Mouse (Mus musculus): ENCODE measurements around the gene Syt16.

The Syt16 gene

DNA sequence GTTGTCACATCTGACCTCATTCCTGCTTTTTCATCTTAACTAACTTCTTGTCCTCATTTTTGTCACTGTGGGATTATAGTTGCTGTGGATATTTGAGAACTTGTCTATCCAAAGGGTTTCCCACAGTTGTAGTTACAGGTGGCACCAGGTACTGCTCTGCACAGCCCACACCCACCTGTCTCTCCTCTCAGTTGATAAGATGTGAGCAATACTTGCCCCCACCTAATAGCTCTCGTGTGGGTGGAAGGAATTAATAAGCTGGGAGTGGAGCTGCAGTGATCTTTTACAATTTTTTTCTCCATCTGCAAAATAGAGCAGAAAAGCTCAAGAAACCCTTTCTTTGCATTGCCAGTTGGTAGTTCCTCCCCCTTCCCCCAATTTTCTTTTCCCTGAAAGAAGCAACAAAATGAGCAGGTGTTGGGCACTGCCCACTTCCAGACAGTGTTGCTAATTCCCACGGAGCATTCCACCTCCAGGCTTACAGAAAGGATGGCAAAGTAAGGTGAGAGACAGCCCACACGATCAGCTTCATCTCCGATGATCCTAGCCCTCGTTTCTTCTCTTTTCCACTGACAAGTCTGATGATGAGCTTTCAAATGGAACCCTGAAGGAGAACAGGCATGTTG is 218.8 kb downstream of the Syt16 start:
- no peak for DNase-seq (ENCODE audit: low read depth, low spot score)

DNA sequence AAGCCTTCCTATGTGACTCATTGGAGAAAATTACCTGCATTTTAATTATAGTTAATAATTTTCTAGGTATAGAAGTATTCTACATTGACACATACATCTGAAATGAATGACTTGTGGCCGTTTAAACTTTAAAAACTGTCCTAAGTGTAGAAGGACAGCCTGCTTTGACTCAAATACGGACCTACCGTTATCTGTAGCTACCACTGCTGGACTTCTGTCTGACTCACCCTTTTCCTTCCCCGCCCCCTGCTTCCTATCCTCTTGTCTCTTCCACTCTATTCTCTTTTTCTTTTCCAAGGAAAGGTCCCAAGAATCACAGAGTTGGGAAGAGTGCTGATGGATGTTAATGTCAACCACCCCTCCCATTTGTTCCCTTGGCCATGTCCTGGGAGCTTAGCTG is 222.4 kb downstream of the Syt16 start:
- no peak for DNase-seq (ENCODE audit: low read depth, low spot score)

DNA sequence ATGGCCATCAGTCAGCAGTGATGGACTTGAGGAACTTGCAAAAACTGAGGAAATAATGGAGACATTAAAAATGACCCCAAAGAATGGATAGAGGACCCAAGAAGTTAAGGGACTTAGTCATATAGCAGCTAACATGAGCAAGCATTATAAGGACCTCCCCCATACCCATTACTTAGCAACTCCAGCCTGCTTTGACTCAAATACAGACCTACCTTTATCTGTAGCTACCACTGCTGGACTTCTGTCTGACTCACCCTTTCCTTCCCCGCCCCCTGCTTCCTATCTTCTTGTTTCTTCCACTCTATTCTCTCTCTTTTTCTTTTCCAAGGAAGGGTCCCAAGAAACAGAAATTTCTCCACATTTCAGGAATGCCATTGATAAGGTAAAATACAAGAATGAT is 223.2 kb downstream of the Syt16 start:
- no peak for DNase-seq (ENCODE audit: low read depth, low spot score)

DNA sequence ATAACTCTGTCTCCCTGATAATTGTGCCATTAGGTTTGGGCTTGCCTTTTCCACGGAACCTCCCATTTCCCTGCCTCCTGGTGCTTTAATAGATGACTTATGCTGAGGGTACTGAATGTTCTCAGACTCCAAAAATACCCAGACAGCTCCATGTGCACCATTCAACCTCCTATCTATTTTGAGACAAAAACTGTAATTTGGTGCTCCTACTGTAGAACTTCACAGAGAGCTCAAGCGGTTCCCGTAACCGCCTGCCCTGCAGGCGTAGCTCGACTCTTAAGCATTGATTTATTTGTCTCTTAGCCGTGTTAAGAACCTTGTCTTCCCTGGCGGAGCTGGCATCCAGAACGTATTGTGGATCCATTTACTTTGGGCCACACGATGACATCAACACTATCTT is 233.3 kb downstream of the Syt16 start:
- DNase-seq (ENCODE audit: low read depth, low spot score) = no peak

DNA sequence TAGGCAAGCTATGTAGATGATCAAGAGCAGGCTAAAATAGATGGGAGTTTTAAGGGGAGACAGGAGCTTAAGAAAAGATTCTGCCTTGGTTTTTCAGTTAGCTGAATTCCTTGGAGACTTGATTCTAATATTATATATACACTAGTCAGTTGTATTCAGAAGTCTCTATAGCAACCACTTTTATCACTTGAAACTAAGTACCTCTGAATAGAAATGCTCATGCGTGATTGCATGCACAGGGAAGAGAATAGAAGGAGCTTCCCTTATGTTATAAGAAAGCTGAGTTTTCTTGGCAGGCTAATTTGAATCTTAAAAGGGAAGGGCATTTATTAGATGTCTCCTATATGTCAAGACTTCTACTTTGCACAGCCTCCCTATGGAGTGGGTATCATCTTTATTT is 235.4 kb downstream of the Syt16 start:
- DNase-seq (ENCODE audit: low read depth, low spot score) = no peak

DNA sequence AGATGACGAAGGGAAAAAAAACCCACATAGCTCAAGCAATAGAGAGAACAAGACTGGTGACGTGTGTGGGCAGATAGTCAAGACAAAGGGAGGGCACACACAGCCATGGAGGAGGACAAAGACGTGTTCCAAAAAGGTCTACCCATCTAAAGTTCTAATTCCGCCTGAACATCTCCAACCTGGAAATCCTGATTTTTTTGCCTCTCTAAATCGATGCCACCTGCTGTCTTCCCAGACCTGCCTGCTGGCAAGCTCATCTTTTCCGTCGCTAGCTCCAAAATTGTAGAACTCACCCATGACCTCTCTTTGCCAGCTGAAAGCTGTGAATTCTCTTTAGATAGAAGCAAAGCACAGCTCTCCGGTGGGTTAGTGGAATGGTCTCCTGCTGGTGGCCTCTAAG is 238.7 kb downstream of the Syt16 start:
- DNase-seq (ENCODE audit: low read depth, low spot score) = no peak

DNA sequence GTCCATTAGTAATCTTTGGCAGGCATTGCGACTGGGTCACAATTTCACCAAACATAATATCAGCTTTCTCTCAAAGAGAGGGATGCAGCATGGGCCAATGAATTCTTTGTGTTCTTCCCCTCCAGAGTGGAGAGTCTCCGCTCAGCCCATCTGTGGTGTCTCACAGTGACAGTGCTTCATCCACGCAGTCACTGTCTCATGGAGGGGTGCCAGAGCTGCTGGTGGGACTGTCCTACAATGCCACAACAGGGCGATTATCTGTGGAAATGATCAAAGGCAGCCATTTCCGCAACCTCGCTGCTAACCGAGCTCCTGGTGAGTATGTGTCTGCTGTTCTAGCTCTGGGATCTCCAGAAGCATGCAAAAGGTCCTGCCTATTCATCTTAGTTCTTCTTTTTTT is 240.6 kb downstream of the Syt16 start:
- no peak for DNase-seq (ENCODE audit: low read depth, low spot score)

DNA sequence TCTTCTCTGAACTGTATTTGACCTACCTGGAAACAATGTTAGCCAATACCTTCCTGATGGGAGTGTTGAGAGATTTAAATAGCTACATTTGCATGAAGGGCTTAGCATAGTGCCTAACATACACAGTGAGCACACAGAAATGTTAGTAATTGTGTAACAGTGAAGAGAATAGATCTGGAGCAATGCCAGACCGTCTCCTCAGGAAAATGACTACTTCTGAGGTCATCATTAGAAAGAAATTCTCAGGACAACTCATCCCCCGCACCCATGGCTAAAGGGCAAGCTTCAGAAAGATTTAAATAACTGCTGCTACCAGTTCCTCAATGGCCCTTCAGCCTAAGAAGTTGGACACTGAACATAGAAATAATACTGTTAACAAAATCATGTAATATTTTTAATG is 241.3 kb downstream of the Syt16 start:
- no peak for DNase-seq (ENCODE audit: low read depth, low spot score)

DNA sequence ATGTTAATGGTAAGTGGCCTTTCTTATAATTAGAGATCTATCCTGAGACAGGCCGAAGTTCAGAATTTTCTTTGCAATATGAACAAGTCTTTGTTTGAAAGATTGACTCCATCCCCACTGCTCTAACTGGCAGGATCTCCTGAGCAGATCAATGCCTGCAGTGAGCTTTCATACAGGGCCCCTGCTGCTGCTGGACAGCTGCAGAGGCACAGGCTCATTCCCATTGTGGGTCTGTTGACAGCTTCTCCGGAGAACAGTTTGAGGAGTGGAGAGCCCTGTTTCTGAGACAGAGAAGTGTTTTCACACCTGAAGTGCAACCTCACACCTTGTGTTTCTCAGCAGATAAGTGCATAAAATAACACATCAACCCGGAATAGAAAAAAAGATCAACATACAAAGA is 267.4 kb downstream of the Syt16 start:
- no peak for DNase-seq (ENCODE audit: low read depth, low spot score)

DNA sequence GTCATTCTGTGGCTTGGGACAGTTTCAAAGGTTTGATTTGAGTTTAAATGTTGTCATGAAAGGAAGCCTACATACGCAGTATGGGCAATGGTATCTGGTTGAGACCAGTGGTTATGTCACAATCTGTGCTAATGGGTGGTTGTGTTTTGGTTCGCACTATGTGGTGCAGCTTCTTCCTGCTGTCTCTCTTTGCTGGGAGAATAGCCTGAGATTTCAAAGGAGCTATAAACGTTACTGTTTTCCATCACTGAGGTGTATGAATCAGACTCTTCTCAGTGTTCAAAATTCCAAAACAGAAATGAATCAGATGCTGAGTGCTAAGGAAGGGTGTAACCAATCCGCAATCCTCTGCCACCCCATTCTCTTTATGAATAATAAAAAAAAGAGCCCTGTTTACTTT is 269.6 kb downstream of the Syt16 start:
- DNase-seq (ENCODE audit: low read depth, low spot score) = no peak

DNA sequence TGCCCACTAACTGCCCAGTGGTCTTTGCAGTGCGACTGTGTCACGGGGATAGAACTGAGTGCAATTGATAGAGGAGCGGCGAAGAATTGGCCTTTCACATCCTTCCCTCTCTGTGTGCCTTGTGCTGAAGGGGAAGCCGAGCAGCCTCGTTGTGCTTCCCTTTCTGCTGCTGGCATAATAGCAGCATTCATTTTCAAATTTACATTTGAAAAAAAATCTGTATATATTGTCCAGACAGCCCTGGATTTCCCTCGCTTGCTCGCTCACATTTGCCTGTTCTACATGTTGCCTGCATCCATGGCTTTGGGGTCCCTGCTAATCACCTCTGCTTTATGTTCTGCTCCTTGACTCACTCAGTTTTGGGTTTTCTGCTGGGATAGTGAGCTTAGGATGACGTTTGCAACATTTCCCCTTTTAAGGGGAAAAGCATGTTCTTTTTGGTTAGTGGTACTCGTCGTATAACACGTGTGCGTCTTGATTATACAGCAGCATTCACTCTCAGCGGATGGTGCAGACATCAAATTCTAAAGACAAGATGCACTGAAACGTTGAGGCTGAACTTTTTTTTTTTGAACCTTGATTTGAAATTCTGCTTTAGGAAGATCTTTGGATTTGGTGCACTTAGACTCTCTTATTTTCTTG is 271.3 kb downstream of the Syt16 start:
- DNase-seq (ENCODE audit: low read depth, low spot score) = no peak

DNA sequence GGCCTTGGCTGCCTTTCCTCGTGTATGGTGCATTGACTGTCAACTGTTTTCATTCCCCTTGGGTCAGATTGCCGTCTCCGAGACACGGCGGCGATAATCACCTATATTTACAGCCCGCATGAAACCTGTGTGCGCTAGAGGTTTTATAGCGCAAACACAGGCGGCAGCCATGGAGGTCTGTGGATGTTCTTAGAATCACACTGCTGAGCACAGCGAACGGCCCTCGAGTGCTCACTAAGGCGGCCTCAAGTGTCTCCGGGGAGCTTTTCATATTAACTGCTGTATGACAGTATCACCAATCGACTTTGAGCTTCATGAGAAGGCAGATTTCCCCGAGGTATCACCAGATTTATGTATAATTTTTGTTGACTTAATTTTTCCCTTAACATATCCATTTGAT is 275.1 kb downstream of the Syt16 start:
- no peak for DNase-seq (ENCODE audit: low read depth, low spot score)

DNA sequence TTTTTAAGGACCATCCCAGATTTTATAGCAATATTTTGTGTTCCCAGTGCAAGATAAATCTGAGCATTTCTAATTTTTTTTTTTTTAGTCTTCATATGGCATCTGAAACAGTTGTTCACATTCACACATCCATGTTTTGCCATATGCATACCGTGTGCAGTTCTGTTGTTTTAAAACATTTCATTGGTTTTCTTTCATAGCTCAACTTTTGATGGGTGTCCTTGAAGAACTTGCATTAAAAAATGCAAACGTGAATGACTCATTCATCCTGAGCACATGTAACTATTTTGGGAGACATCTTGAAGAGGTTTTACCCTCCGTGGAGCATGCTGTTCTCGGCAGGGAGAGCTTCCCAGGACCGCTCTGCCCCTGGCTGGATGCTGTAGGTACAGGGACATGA is 279.8 kb downstream of the Syt16 start:
- DNase-seq (ENCODE audit: low read depth, low spot score) = no peak

DNA sequence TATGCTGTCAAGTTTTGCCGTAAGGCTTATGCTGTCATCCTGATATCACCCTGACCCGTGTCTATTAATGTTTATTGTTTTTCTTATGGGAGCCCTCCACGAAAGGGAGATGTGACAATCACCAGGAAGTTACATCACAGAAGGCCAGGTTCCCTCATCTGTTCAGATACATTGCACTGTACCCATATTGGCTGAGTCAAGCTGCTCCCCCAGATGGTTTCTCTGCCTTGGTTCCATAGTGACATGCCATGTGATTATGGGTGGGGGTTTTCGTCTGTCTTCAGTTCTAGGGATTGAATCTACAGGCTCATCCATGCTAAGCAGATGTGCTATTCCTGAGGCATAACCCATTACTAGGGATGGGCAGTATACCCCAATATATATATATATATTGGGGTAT is 283.9 kb downstream of the Syt16 start:
- DNase-seq (ENCODE audit: low read depth, low spot score) = no peak

DNA sequence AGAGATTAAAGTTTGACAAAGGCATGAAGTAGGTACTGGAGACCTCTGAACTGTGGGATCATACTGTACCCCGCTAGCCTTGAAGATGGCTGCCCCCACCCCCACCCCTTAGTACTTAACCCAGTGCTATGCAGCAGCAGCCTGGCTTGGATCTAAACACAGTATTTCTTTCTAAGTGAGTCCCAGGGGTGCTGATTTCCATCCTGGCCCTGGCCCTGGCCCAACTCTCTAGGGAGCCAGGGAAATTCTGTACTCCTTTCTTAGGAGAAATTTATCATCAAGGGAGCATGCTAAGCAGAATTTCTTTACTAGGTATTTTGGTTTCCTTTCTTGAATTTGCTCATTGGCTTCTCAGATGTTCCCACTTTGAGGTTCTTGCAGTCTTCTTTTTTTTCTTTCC is 285.4 kb downstream of the Syt16 start:
- DNase-seq (ENCODE audit: low read depth, low spot score) = no peak

DNA sequence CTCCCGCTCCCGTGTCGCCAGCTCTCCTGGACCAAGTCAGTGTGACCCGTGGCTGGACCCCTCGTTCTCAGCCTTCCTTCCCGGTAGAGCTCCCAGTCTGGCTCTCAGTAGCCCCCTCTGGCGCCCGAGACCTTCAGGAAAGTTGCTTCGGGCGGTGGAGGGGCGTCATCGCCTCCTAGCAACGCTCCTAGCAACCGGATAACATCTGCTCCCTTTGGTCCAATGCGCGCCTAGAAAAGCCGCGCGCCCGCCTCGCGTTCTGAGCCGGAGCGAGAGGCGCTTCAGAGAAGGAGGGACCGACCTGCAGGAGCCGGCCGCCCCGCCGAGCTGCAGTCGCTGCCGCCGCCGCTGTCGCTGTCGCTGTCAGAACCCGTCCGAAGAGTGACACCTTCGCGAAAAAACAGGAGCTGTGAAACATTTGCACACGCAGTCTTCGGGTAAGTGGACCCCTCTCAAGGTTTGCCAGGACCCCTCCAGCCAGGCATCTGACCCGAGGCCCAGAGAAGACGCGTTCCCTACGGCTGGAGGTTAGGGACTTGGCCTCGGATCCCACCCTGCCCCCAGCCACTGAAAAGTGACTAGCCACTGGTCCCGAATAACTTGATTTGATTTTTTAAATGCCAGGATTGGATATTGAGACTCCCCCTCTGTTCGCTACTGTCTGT is 286.7 kb downstream of the Syt16 start:
- DNase-seq (ENCODE audit: low read depth, low spot score) = peak; percentile 95

DNA sequence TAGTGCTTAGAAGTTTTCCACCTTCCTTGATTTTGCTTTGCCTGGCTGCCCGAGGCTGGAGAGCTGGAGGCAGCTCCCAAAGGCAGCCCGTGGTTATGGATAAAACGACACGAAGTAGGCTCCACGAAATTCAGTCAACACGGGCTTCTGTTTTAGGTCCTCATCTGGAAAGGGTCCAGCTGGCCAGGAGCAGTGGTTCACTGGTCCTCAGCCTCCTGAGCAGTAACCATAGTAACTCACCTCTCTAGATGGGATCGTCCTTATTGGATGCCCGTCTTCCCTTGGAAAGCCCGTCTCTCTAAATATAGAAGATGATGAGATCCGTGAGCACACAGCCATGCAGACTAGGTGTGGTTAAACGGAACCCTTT is 287.2 kb downstream of the Syt16 start:
- no peak for DNase-seq (ENCODE audit: low read depth, low spot score)

DNA sequence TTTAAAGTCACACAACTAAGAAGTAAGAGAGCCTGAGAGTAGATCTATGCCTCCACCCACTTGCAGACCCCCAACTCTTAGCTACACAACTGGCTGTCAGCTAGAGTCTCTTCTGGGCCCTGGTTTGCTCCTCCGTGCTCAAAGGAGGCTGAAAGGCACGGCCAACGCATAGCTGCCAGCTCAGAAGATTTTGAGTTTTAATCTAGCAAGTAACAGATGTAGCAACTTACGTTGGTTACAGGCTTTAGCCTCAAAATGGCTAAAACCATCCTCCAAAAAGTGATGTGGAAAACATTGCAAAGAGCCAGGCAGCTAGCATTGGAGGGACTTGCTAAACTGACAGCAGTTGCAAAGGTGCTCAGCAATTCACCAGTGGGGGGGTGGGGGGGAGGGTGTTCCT is 293.5 kb downstream of the Syt16 start:
- no peak for DNase-seq (ENCODE audit: low read depth, low spot score)

DNA sequence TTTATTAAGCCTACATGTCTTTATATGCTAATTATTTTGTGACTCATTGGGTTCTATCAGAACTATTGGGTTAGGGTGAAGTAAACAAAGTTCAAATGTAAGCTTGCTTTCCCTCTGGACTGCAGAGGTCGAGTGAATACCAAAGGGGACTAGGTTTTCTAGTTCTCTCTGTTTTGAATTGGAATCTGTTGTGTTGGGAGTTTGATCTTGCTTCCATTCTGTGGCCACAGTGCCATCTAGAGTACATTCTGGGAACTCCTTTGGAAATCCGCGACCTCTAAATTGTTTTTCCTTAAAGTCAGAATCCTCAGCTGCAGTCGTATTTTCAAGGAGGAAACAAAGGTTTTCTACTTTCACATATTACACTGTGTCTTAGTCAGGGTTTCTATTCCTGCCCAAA is 296.2 kb downstream of the Syt16 start:
- DNase-seq (ENCODE audit: low read depth, low spot score) = peak; percentile 63

DNA sequence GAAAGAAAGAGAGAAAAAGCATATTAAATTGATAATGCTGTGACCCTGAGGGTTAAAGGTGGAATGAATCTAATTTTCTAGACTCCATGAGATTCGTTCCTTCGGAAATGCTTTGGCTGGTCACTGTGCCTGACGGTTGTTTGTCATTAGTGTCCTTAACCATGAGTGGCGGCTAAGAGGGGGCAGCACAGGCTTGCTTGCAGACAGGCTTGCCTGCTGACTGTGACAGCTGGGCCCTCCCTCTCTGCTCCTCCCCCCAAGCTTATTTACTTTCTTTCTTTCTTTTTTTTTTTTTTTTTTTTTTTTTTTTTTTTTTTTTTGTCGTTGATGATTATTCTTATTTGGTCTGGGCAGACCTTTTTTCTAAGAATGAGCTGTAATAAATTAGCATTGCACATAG is 298.9 kb downstream of the Syt16 start:
- no peak for DNase-seq (ENCODE audit: low read depth, low spot score)

DNA sequence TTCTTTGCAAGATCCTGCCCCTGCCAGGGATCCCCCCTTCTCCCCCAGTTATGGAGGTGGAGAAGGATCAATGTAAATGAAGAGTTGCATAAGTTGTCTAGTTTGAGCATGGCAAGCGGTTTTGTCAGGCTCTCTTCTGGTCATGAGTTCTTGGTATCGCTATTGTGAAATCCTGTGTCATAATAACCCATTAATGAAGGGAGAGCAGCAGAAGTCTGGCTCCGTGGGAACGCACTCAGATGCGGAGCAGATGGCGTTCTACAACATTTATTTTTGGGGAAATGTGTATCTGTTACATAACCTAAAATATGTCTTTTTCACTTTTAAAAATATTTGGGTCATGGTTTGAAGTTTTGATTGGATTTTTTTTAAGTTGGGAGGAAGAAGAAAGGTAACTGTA is 304.1 kb downstream of the Syt16 start:
- no peak for DNase-seq (ENCODE audit: low read depth, low spot score)

DNA sequence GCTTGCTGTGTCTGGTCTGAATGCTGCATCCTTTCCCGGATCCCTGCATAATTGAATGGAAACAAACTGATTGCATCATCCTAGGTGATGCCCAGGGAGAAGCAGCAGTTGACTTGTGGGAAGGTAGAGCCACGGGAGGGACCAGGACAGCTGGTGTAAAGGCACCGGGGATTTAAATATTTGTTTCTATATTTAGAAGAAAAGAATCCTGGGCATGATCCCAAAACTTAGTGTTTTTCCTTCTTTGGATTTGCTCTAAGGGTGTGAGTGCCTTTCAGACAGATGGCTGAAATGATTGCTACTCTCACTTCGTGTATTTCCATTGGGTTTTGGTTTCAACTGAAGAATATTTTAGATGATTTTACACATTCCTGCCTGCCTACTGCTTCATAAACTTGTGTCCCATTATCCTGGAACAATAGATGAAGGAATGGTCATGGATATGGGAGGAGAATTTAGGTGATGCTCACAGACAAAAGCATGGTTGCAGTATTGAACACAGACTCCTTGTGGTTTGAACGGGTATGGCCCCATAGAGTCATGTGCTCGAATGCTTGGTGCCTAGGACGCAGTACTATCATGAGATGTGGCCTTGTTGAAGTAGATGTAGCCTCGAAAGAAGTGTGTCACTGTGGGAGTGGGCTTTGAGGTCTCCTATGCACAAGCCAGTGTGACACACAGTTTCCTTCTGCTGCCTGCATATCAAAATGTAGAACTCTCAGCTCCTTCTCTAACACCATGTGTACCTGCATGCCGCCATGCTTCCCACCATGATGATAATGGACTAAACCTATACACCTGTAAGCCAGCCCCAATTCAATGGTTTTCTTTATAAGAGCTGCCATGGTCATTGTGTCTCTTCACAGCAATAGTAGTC is 306.2 kb downstream of the Syt16 start:
- no peak for DNase-seq (ENCODE audit: low read depth, low spot score)

DNA sequence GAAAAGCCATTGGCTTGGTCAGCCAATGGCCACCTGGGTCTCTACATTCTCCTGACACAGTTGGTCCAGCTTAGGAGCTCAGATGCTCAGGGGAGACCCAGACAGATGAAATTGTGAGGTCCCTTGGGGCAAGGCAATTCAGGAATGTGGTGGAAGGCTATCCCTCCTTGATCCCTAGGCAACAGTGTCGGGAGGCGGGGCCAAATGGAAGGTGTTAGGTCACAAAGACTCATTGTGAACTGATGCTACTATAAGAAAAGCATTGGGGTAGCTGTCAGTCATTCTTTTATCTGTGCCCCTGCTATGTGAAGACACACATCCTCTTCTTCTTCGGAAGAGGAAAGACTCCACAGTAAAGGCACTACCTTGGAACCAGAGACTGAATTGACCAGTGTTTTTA is 315.1 kb downstream of the Syt16 start:
- DNase-seq (ENCODE audit: low read depth, low spot score) = no peak

Measured in forelimb bud, embryonic 11.5 days (tissue).